Mouse (Mus musculus) intestine, postnatal 0 days (tissue): ENCODE data around the gene Dlk1. TPM values are rescaled to one million over a fixed set of nuclear protein-coding genes. Genes with fewer than 3 reads are reported as not detected.
A peak's percentile ranks its signal among the peaks of the same experiment; 100 is the strongest.

ENCODE experiments used
- ATAC-seq: fragments of 200-750 bp; cut with Nextera tagmentation; 2 replicates; pipeline ENCODE4 v1.8.0; 2017; ENCODE audit warnings: mild to moderate bottlenecking, moderate TSS enrichment, moderate library complexity
- H3K27ac ChIP-seq: fragments of 300-500 bp; sonication (generic); 2 replicates; pipeline ENCODE4 v1.5.1; 2014; ENCODE audit warnings: mild to moderate bottlenecking, low read depth, low read length, moderate library complexity
- H3K27me3 ChIP-seq: fragments of 300-500 bp; sonication (generic); replicated peaks from 2 replicates; pipeline ENCODE4 v1.6.1; 2014; ENCODE audit warnings: low read length, mixed read lengths; ENCODE audit not compliant: control insufficient read depth, insufficient read depth
- H3K36me3 ChIP-seq: fragments of 300-500 bp; sonication (generic); 2 replicates; pipeline ENCODE4 v1.6.1; 2014; ENCODE audit warnings: mild to moderate bottlenecking, moderate library complexity; ENCODE audit not compliant: control insufficient read depth, insufficient read depth
- H3K4me1 ChIP-seq: fragments of 300-500 bp; sonication (generic); replicated peaks from 2 replicates; pipeline ENCODE4 v1.6.1; 2014; ENCODE audit warnings: antibody characterized with exemption, low read length, mixed read lengths; ENCODE audit not compliant: control insufficient read depth, insufficient read depth
- H3K4me2 ChIP-seq: fragments of 300-500 bp; sonication (generic); replicated peaks from 2 replicates; pipeline ENCODE4 v1.6.1; 2014; ENCODE audit warnings: low read depth, mild to moderate bottlenecking, moderate library complexity
- H3K4me3 ChIP-seq: fragments of 300-500 bp; sonication (generic); 2 replicates; pipeline ENCODE4 v1.5.1; 2014; ENCODE audit warnings: low read depth, low read length
- H3K9ac ChIP-seq: fragments of 300-500 bp; sonication (generic); 2 replicates; pipeline ENCODE4 v1.6.1; 2014; ENCODE audit warnings: mild to moderate bottlenecking, low read depth, low read length
- H3K9me3 ChIP-seq: fragments of 300-500 bp; sonication (generic); 2 replicates; pipeline ENCODE4 v1.6.1; 2016; ENCODE audit warnings: mixed run types; ENCODE audit not compliant: control insufficient read depth
- CTCF ChIP-seq: sonication (generic); IDR thresholded peaks from 2 replicates; pipeline ENCODE4 v1.5.1; 2016; ENCODE audit warnings: low read depth, mild to moderate bottlenecking, control low read depth, antibody characterized with exemption, moderate library complexity
- WGBS: fragments of 180-500 bp; shearing (Covaris S2); extraction: QIAGEN DNeasy Blood & Tissue Kit; methylation state at CpG from one replicate; pipeline ENCODE4 v1.1.7; 2014; 5-methylcytosine and 5-hydroxymethylcytosine counted together
- polyA plus RNA-seq: library from polyadenylated mRNA; unstranded; fragments of >200 nt; fragmentation: Nextera tagmentation; extraction: Ambion mirVana; gene quantifications from 2 replicates; pipeline ENCODE4 v1.2.1, GENCODE M21; 2015

Dlk1 gene
- polyA plus RNA-seq, 1 experiment from 2014 or later = 73.6 TPM

DNA sequence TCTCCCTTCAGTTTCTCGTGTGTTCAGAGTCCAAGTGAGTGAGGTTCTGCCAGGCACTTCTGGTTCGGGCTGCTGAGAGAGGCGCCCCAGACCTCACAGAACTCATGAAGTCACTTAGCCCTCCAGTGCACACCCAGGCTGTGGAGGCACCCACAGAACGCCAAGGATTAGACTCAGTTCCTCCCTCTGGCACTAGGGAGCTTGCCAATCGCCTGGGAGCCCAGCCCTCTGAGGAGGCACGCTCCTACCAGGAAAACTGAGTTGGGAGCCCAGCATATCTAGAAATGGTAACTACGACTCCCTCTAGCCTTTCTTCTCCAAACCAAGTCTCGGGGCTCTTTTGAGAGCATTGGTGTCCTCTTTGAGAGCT is 40.6 kb upstream of the Dlk1 start:
- no peak for ATAC-seq
- WGBS = 46% methylated on average over 8 of the region's 8 CpGs

DNA sequence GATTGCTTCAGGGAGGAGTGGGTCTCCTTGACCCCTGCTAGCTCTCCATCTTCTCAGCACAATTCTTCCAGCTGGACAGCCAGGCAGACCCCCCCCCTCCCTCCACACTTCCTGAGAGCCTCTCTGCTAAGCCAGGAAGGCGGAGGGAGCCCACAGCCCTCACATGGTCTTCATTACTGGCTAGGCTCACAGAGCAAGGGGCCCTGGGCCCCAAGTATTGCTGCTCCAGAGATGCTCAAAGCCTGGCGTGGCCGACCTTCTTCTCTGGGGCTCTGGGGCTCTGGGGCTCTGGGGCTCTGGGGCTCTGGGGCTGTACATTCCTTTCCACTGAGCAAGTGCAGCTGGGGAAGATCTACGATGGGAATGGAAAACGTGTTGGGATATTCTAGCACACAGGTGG is 39.9 kb upstream of the Dlk1 start:
- H3K27me3 ChIP-seq = no peaks in the 10 kb centered on the region
- 22% methylated on average over 5 of the region's 5 CpGs for WGBS
- no peaks in the 10 kb centered on the region for H3K36me3 ChIP-seq
- no peak for TF ChIP-seq CTCF
- no peak overlapping the region for H3K4me3 ChIP-seq
- no peak for ATAC-seq
- H3K4me1 ChIP-seq = peaks cover 12% of the 10 kb centered on the region
- H3K27ac ChIP-seq = no peak overlapping the region
- no peak overlapping the region for H3K4me2 ChIP-seq
- H3K9me3 ChIP-seq = no peaks in the 10 kb centered on the region
- H3K9ac ChIP-seq = no peak overlapping the region

More for the DNA sequence above, 40.6 kb upstream of the Dlk1 start:
- peaks cover 8% of the 10 kb centered on the region for H3K4me1 ChIP-seq
- no peak overlapping the region for H3K4me3 ChIP-seq
- H3K9me3 ChIP-seq = no peaks in the 10 kb centered on the region
- no peak overlapping the region for H3K4me2 ChIP-seq
- H3K27ac ChIP-seq = no peak overlapping the region
- H3K36me3 ChIP-seq = no peaks in the 10 kb centered on the region
- TF ChIP-seq CTCF = no peak
- no peak overlapping the region for H3K9ac ChIP-seq
- H3K27me3 ChIP-seq = no peaks in the 10 kb centered on the region

DNA sequence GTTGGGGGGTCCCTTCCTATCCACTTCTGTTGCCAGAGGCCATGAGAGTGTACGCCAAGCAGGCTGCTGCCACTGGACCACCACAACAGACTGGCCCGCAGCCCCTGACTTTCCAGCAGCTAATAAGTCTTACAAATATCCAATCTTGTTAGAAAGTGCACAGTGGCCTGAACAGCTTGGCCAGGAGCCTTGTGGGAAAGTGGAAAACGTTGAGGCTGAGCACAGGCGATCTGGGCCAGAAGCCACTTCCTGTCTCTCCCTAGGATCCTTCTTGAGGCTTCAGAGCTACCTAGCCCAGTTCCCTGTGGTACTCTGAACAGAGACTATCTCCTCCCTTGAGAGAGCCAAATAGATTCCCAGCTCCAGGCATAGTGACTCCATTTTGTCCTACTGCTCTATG is 39.3 kb upstream of the Dlk1 start:
- Histone ChIP-seq H3K4me3 (no peak overlapping the region), H3K36me3 (no peaks in the 10 kb centered on the region), H3K4me2 (no peak overlapping the region), H3K9ac (no peak overlapping the region), H3K27me3 (no peaks in the 10 kb centered on the region), H3K9me3 (no peaks in the 10 kb centered on the region), H3K27ac (0 out of 2 replicates have a peak overlapping the region, but pooled peaks have one; percentile 28), H3K4me1 (peaks cover 19% of the 10 kb centered on the region)
- ATAC-seq = no peak
- 70% methylated on average over 4 of the region's 4 CpGs for WGBS
- no peak for TF ChIP-seq CTCF

DNA sequence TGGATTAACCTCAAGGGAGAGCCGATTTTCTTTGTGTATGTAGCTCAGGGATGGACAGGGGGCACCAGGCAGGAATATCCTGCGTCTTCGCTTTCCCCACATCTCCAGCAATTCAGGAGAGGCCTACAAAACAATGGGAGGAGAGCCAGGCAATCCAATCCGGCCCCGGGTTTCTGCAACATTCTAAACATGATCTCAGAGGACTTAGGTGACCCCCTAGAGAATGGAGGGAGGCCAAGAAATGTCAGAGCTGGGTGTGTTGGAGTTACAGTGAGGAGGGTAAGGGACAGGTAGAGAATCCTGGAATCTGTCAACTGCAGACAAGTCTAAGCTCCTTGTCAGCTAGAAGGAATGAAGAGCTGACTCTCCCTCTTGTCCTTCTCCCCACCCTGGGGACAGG is 35.9 kb upstream of the Dlk1 start:
- H3K36me3 ChIP-seq = no peaks in the 10 kb centered on the region
- H3K4me1 ChIP-seq = peaks cover 13% of the 10 kb centered on the region
- no peak overlapping the region for H3K4me2 ChIP-seq
- 80% methylated on average over 5 of the region's 5 CpGs for WGBS
- no peak for TF ChIP-seq CTCF
- no peak for ATAC-seq
- H3K27ac ChIP-seq = no peak overlapping the region
- H3K4me3 ChIP-seq = no peak overlapping the region
- H3K9ac ChIP-seq = no peak overlapping the region
- no peaks in the 10 kb centered on the region for H3K9me3 ChIP-seq
- H3K27me3 ChIP-seq = no peaks in the 10 kb centered on the region

DNA sequence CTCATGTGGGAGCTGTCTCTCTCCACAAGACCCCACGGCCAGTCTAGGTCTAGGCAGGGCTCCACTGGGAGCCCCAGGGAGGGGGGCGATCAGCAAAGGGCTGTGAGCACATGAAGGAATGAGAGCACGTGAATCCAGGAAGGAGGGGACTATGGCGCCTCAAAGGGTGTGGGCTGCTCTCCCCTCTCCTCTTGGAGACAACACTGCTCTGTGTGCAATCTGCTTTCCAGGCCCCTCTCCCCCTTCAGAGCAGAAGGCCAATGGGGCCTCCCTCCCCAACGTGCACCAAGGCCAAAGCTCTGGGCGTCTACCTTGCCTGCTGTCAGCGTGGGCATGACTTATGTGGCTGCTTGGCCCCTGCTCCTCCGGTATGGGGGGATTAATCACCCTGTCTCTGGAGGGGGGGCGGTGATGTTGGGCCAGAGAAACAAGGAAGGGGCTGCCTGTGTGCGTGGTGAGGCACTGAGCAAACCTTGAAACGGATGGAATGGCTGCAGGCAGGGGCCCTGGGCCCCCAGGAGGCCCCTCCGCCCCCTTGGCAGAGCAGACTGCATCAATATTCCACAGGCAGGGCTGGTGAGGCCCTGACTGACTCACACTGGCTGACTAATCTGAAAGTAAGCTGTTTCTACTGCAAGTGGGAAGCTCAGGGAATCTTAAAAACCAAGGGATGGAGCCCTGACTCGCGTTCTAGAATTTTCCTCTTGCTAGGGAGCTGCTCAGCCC is 35.0 kb upstream of the Dlk1 start:
- Histone ChIP-seq H3K4me1 (peaks cover 13% of the 10 kb centered on the region), H3K9ac (no peak overlapping the region), H3K27ac (peak overlapping the region; percentile 57; the same call in 1 of the 2 replicates), H3K36me3 (no peaks in the 10 kb centered on the region), H3K9me3 (no peaks in the 10 kb centered on the region), H3K4me2 (peak overlapping the region; percentile 40; the same call in 1 of the 2 replicates), H3K4me3 (no peak overlapping the region), H3K27me3 (no peaks in the 10 kb centered on the region)
- TF ChIP-seq CTCF = no peak
- WGBS = 20% methylated on average over 14 of the region's 14 CpGs
- peak; percentile 80 for ATAC-seq

DNA sequence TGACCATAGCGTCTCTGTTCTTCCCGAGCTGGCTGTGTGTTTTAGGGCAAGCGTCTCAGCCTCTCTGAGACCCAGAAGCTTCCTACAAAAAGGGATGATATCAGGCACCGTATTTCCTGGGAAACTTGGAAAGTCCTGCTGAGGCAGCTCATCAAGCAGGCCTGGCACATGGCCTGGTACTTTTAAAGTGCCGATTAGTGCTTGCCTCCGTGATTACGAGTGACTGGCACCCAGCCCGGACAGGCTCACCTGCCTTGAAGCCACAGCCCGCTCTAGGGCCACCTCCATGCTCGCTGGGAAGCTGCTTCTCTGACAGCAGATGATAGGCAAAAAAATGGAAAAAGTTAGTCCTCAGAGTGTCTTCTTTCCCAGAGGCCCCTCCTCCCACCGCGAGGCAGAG is 32.6 kb upstream of the Dlk1 start:
- H3K27ac ChIP-seq = no peak overlapping the region

More for the DNA sequence above, 32.6 kb upstream of the Dlk1 start:
- Histone ChIP-seq H3K9ac (no peak overlapping the region), H3K9me3 (no peaks in the 10 kb centered on the region), H3K27me3 (no peaks in the 10 kb centered on the region), H3K4me2 (no peak overlapping the region), H3K36me3 (no peaks in the 10 kb centered on the region), H3K4me1 (peaks cover 13% of the 10 kb centered on the region), H3K4me3 (no peak overlapping the region)
- WGBS = 75% methylated on average over 12 of the region's 12 CpGs
- TF ChIP-seq CTCF = no peak
- no peak for ATAC-seq
